Mouse (Mus musculus) CH12.LX (cell line): ENCODE measurements around the gene Fxyd1. TPM values are rescaled to one million over a fixed set of nuclear protein-coding genes. Genes with fewer than 3 reads are reported as not detected.

ENCODE experiments used
- DNase-seq: peaks from one replicate; pipeline ENCODE4 v3.0.0-alpha.2; 2013; ENCODE audit errors: extremely low read depth
- H3K27ac ChIP-seq: 2 replicates; pipeline ENCODE4 v1.5.1; 2012; ENCODE audit warnings: low read depth, mild to moderate bottlenecking, control low read depth, moderate library complexity; ENCODE audit not compliant: insufficient read depth
- H3K27me3 ChIP-seq: replicated peaks from 2 replicates; pipeline ENCODE3; 2012; ENCODE audit warnings: inconsistent platforms
- H3K36me3 ChIP-seq, 2 experiments: replicated peaks in 1 of 2; 2 replicates each; pipeline versions ENCODE3 to v1.6.1; 2012; ENCODE audit warnings: inconsistent platforms in 1 of 2, low read length in 1 of 2, mild to moderate bottlenecking in 1 of 2, mixed read lengths in 1 of 2, moderate library complexity in 1 of 2; ENCODE audit not compliant: control insufficient read depth in 1 of 2, insufficient read depth in 1 of 2
- H3K4me1 ChIP-seq, 2 experiments: 2 replicates each; pipeline ENCODE4 v1.6.1; 2012; ENCODE audit warnings: inconsistent platforms in 1 of 2, moderate library complexity in 1 of 2; ENCODE audit not compliant: insufficient read depth in 2 of 2, control insufficient read depth in 1 of 2
- H3K4me2 ChIP-seq: 2 replicates; pipeline ENCODE4 v1.6.1; 2012; ENCODE audit warnings: low read depth, mild to moderate bottlenecking, control low read depth; ENCODE audit not compliant: poor library complexity, insufficient read depth, severe bottlenecking
- H3K4me3 ChIP-seq, 3 experiments: fragments of 150-350 bp in 1 of 3; sonication (generic) in 1 of 3; replicated peaks in 1 of 3; 2 replicates each; pipeline versions ENCODE3 to v1.5.1; 2011 to 2012; ENCODE audit warnings: low read depth in 2 of 3, low read length in 2 of 3, mild to moderate bottlenecking in 2 of 3, moderate library complexity in 2 of 3, control low read depth in 1 of 3, improper control_type of control experiment in 1 of 3, inconsistent platforms in 1 of 3, mixed read lengths in 1 of 3; ENCODE audit not compliant: poor library complexity in 1 of 3
- H3K79me2 ChIP-seq: replicated peaks from 2 replicates; pipeline ENCODE4 v1.6.1; 2012; ENCODE audit warnings: mild to moderate bottlenecking, moderate library complexity; ENCODE audit not compliant: control insufficient read depth, poor library complexity, insufficient read depth, severe bottlenecking; ENCODE audit errors: extremely low read depth
- H3K9ac ChIP-seq: 2 replicates; pipeline ENCODE4 v1.6.1; 2012; ENCODE audit warnings: low read depth, mild to moderate bottlenecking, control low read depth, moderate library complexity; ENCODE audit not compliant: insufficient read depth
- H3K9me3 ChIP-seq: replicated peaks from 2 replicates; pipeline ENCODE3; 2012; ENCODE audit warnings: low read length, inconsistent platforms, mixed read lengths
- BHLHE40 ChIP-seq: IDR thresholded peaks from 2 replicates; pipeline ENCODE4 v1.6.1; 2011; ENCODE audit warnings: mild to moderate bottlenecking, low read depth, low read length, improper control_type of control experiment
- CHD2 ChIP-seq: IDR thresholded peaks from 2 replicates; pipeline ENCODE4 v1.6.1; 2011; ENCODE audit warnings: low read length, improper control_type of control experiment
- CTCF ChIP-seq, 2 experiments: IDR thresholded peaks in 1 of 2; conservative IDR thresholded peaks in 1 of 2; 2 replicates each; pipeline ENCODE4 v1.5.1; 2011 to 2012; ENCODE audit warnings: low read depth in 2 of 2, low read length in 2 of 2, improper control_type of control experiment in 1 of 2, inconsistent platforms in 1 of 2, mild to moderate bottlenecking in 1 of 2, moderate library complexity in 1 of 2
- ELF1 ChIP-seq: IDR thresholded peaks from 2 replicates; pipeline ENCODE4 v1.6.1; 2014; ENCODE audit warnings: low read depth, mild to moderate bottlenecking, inconsistent platforms, low read length, improper control_type of control experiment
- EP300 ChIP-seq: IDR thresholded peaks from 2 replicates; pipeline ENCODE4 v1.6.1; 2011; ENCODE audit warnings: low read length, improper control_type of control experiment
- ETS1 ChIP-seq: conservative IDR thresholded peaks from 2 replicates; pipeline ENCODE4 v1.6.1; 2012; ENCODE audit warnings: low read depth, mild to moderate bottlenecking, inconsistent platforms, low read length, improper control_type of control experiment, moderate library complexity
- GABPA ChIP-seq: IDR thresholded peaks from 2 replicates; pipeline ENCODE4 v1.6.1; 2012; ENCODE audit warnings: low read depth, low read length, improper control_type of control experiment, inconsistent platforms; ENCODE audit not compliant: insufficient replicate concordance
- HCFC1 ChIP-seq: IDR thresholded peaks from 2 replicates; pipeline ENCODE4 v1.6.1; 2012; ENCODE audit warnings: low read depth, mild to moderate bottlenecking, inconsistent platforms, low read length, improper control_type of control experiment
- JUND ChIP-seq: conservative IDR thresholded peaks from 2 replicates; pipeline ENCODE4 v1.6.1; 2011; ENCODE audit warnings: low read depth, low read length, improper control_type of control experiment
- KAT2A ChIP-seq: IDR thresholded peaks from 2 replicates; pipeline ENCODE4 v1.6.1; 2012; ENCODE audit warnings: low read length, improper control_type of control experiment, inconsistent platforms; ENCODE audit not compliant: insufficient replicate concordance
- MAZ ChIP-seq: IDR thresholded peaks from 2 replicates; pipeline ENCODE4 v1.6.1; 2012; ENCODE audit warnings: low read depth, mild to moderate bottlenecking, inconsistent platforms, low read length, improper control_type of control experiment, moderate library complexity
- MYC ChIP-seq: IDR thresholded peaks from 2 replicates; pipeline ENCODE4 v1.6.1; 2011; ENCODE audit warnings: low read depth, mild to moderate bottlenecking, improper control_type of control experiment, low read length
- NELFE ChIP-seq: IDR thresholded peaks from 2 replicates; pipeline ENCODE4 v1.6.1; 2011; ENCODE audit warnings: low read depth, low read length, improper control_type of control experiment
- POLR2A ChIP-seq: IDR thresholded peaks from 2 replicates; pipeline ENCODE4 v1.6.1; 2011; ENCODE audit warnings: low read depth, mild to moderate bottlenecking, improper control_type of control experiment, low read length
- RCOR1 ChIP-seq: conservative IDR thresholded peaks from 2 replicates; pipeline ENCODE4 v1.6.1; 2012; ENCODE audit warnings: low read depth, mild to moderate bottlenecking, inconsistent platforms, low read length, improper control_type of control experiment
- SIN3A ChIP-seq: IDR thresholded peaks from 2 replicates; pipeline ENCODE4 v1.6.1; 2012; ENCODE audit warnings: low read length, improper control_type of control experiment, inconsistent platforms
- SMC3 ChIP-seq: IDR thresholded peaks from 2 replicates; pipeline ENCODE4 v1.6.1; 2011; ENCODE audit warnings: low read depth, low read length, improper control_type of control experiment
- TBP ChIP-seq: conservative IDR thresholded peaks from 2 replicates; pipeline ENCODE4 v1.6.1; 2011; ENCODE audit warnings: low read depth, low read length, improper control_type of control experiment
- UBTF ChIP-seq: IDR thresholded peaks from 2 replicates; pipeline ENCODE4 v1.6.1; 2012; ENCODE audit warnings: low read depth, mild to moderate bottlenecking, inconsistent platforms, low read length, improper control_type of control experiment, moderate library complexity
- ZC3H11A ChIP-seq: IDR thresholded peaks from 2 replicates; pipeline ENCODE4 v1.6.1; 2012; ENCODE audit warnings: low read depth, mild to moderate bottlenecking, inconsistent platforms, low read length, improper control_type of control experiment
- dilution Hi-C: fragments of 300-500 bp; cut with MboI; formaldehyde crosslinking; loops from 2 replicates; pipeline ENCODE4 v1.14.3; 2020; ENCODE audit warnings: low sequenced_read_pairs; ENCODE audit not compliant: extremely low pct_unique_long_range_greater_than_20kb, extremely low pct_ligation_motif_present
- in situ Hi-C: fragments of 300-500 bp; cut with MboI; formaldehyde crosslinking; loops from 3 replicates; pipeline ENCODE4 v1.14.3; 2019; ENCODE audit warnings: low sequenced_read_pairs, low pct_ligation_motif_present, low pct_unique_long_range_greater_than_20kb, mixed read lengths
- polyA plus RNA-seq: library from polyadenylated mRNA; unstranded; fragments of >175 nt; gene quantifications from 2 replicates; pipeline ENCODE4 v1.2.1, GENCODE M21; 2012; ENCODE audit warnings: low read depth; ENCODE audit not compliant: insufficient read length
- total RNA-seq, 2 experiments: library from RNA; depleted of rRNA; stranded (reverse); fragments of 300-350 nt in 1 of 2; fragments of >200 nt in 1 of 2; gene quantifications; 2 replicates each; pipeline ENCODE4 v1.2.3; 2012 to 2014

The Fxyd1 gene
- total and polyA plus RNA-seq, 3 experiments: not detected

DNA sequence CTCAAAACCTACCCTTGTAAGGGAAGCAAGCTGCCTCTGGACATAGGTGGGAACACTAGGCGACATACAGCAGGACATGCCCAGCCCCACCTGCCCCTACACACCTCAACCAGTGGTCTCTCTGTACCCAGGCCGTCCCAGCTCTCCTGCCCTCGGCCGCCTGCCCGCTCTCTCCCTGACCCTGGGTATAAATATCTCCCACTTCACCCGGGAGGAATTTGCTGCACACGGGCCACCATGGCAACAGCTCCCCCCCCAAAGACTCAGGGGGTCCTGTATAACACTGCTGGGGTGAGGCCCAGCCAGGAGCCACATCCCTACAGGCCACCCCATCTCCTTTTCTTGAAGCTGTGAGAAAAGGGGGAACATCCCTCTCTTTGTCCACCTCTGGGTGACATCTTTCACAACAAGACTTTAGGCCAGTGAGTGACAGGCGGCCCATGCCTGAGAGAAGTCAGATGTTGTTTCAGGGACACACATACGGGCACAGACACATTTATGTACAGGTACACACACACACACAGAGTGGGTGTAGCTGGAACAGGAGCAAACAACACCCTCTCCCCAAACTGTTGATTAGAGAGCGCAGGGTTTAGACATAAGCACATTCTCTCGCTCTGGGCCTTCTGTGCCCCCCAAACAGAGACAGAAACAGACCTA, 2.2 kb downstream of the Fxyd1 start:
- dilution Hi-C loops: no loop called here
- in situ Hi-C loops: no loop called here
- no peak for DNase-seq
- Histone ChIP-seq H3K27me3 (peaks cover 67% of the 10 kb centered on the region), H3K9ac (no peak overlapping the region), H3K9me3 (no peaks in the 10 kb centered on the region), H3K4me1 (peaks cover 13 to 31% of the 10 kb centered on the region in 2 experiments), H3K27ac (no peak overlapping the region), H3K79me2 (no peaks in the 10 kb centered on the region), H3K4me3 (no peak overlapping the region), H3K4me2 (no peak overlapping the region), H3K36me3 (no peaks in the 10 kb centered on the region)
- TF ChIP-seq MAZ (no peak), RCOR1 (no peak), KAT2A (no peak), HCFC1 (no peak), SIN3A (no peak), GABPA (no peak), ELF1 (no peak), NELFE (no peak), EP300 (no peak), SMC3 (no peak), CTCF (conservative IDR thresholded peaks at IDR 0.05 in 1 of 2, IDR thresholded peaks at IDR 0.05 in 1 of 2; ENCODE audit: low read depth in 2 of 2, low read length in 2 of 2) (no peak), ZC3H11A (no peak), JUND (no peak), POLR2A (no peak), ETS1 (no peak), CHD2 (no peak), TBP (no peak)

DNA sequence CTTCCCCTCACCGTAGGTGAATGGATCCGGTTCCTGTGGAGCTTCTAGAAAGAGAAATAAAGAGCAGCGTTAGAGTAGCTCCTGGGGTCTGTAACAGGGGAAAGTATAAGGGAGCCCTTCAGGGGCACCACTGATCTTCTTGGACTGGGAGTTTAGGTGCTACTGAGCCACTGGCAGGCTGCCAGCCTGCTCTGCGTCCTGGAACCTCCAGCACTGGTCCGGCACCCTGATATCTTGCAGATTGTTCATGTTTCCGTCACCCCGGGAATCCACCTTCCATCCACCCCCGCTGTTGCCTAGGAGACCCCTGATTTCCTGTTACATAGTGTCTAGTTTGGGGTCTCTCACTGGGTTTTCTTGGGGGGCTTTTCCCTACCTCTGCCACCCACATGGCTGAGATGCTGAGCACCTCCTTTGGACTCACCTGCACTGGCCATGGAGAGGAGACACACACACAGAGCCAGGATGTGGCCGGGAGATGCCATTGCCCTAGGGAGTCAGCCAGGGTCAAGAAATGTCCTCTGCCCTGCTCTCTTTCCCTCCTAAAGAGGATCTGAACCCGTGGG, 3.0 kb downstream of the Fxyd1 start:
- H3K27ac ChIP-seq: no peak overlapping the region
- TF ChIP-seq MYC (no peak), UBTF (no peak), BHLHE40 (no peak), SMC3 (no peak)
- TF ChIP-seq, all 38 proteins: peak for 0
- in situ Hi-C loops: no loop called here
- no peak overlapping the region for H3K4me3 ChIP-seq
- no peaks in the 10 kb centered on the region for H3K9me3 ChIP-seq
- no peaks in the 10 kb centered on the region for H3K36me3 ChIP-seq
- no peak overlapping the region for H3K9ac ChIP-seq
- H3K27me3 ChIP-seq: peaks cover 74% of the 10 kb centered on the region
- peaks cover 13 to 25% of the 10 kb centered on the region in 2 experiments for H3K4me1 ChIP-seq
- H3K79me2 ChIP-seq: no peaks in the 10 kb centered on the region
- DNase-seq: no peak
- H3K4me2 ChIP-seq: no peak overlapping the region
- dilution Hi-C loops: no loop called here
